Mouse (Mus musculus) embryonic fibroblast, embryonic 13.5 days (primary cell): Measurements from ENCODE around the gene Zfp106.

Experiments
- CTCF ChIP-seq: IDR thresholded peaks from 2 replicates; pipeline ENCODE4 v1.5.1; 2011; ENCODE audit warnings: mild to moderate bottlenecking, control low read depth, low read length, moderate library complexity, borderline replicate concordance; ENCODE audit not compliant: insufficient read depth
- POLR2A ChIP-seq: IDR thresholded peaks from 2 replicates; pipeline ENCODE4 v1.6.1; 2011; ENCODE audit warnings: low read depth, mild to moderate bottlenecking, control low read depth, low read length, moderate library complexity

DNA sequence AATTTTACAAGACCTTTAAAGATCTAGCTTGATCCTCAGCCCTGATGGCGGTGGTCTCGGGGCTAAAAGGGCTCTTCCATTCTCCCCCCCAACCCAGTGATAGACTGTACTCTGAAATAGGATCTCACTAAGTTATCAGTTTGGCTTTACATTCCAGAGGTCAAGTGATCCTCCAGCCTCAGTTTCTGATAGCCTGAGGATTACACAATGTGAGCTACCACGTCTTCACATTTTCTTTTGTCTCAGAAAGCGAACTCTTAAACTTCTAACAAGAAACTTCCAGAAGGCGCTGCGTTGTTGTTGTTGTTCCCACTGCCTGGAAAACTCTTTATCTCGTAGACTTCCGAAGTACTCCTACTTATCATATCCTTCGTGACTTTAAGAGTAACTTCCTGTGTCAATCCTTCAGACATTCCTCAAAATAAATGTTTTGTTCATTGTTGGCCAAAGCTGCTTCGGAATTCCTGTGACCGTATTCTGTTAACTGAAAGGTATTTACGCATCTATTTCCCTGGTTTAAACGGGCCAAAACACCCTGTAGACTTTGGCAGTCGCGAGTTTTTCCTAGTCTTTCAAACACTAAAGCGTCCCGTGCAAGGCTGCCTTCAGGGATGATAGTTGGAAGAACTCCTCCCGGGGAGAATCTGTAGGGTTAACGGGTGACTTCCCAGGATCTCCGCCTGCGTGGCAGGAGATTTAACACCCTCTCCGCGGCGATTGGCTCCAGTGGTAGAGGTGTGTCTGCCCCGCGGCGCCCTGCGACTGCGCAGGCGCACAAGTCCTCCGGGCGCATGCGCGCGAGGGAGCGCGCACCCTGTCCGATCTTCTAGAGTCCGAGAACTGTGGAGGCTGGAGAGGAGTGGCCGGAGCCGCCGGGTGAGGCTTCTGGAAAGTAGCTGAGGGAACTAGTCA lies 3.5 kb upstream of the Zfp106 start, which contains the start of gene Snap23:
- TF ChIP-seq POLR2A (peak; percentile 83), CTCF (no peak)
